Mouse (Mus musculus): ENCODE results near the gene Hspa2.

GRCm38 (mm10) chr12:76405971-76406370 lies 2.0 kb downstream of the Hspa2 start:
- TF ChIP-seq EP300 (IDR thresholded peaks at IDR 0.05; ENCODE audit: low read depth) = no peak
- no peak for TF ChIP-seq CTCF (IDR thresholded peaks at IDR 0.05; ENCODE audit: low read depth)

Data from heart, postnatal 0 days (tissue).